Mouse (Mus musculus) thymus, adult 2 months (tissue): ENCODE measurements at regions not wholly inside any gene's neighbourhood (a gene's known extent, or its start where the extent isn't known, plus 50 kb on each side); places are given as distances from the start of the nearest gene placed in this dataset.

Source experiments
- CTCF ChIP-seq: fragments of 200-500 bp; IDR thresholded peaks from 2 replicates; pipeline ENCODE4 v1.5.1; 2012; ENCODE audit warnings: mild to moderate bottlenecking, control low read depth, low read length, moderate library complexity, borderline replicate concordance; ENCODE audit not compliant: control insufficient read depth, poor library complexity, insufficient read depth; ENCODE audit errors: extremely low read depth
- POLR2A ChIP-seq: fragments of 200-500 bp; IDR thresholded peaks from 2 replicates; pipeline ENCODE4 v1.6.1; 2012; ENCODE audit warnings: mild to moderate bottlenecking, low read length, control low read depth, moderate library complexity; ENCODE audit not compliant: control insufficient read depth, poor library complexity, insufficient read depth; ENCODE audit errors: extremely low read depth

DNA sequence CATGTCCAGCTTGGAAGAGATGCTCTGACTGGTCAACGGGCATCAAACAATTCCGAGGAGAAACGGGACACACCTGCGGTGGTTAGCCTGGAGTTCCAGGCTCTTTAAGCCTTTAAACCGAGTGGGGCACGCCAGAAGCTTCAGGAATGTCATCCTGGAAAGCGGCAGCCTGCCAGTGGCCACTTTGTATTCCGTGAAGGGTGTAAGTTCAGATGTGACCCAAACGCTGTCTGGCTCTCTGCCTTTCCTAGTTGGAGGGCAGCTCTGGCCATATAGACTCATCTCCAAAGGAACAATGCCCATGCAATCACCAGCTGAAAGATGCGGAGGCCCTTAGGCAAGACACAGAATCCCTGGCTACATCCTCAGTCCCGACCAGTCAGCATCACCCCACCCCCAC, 597.8 kb upstream of the Gm10131 start:
- TF ChIP-seq CTCF (no peak), POLR2A (no peak)
